Mouse (Mus musculus) heart, embryonic 16.5 days (tissue): ENCODE results near the gene Gaa. TPM values are rescaled to one million over a fixed set of nuclear protein-coding genes. Genes with fewer than 3 reads are reported as not detected.

ENCODE experiments used
- ATAC-seq: fragments of 200-750 bp; cut with Nextera tagmentation; replicated peaks from 2 replicates; pipeline ENCODE4 v1.8.0; 2017; ENCODE audit warnings: moderate number of reproducible peaks; ENCODE audit not compliant: insufficient read depth, low FRiP score; ENCODE audit errors: extremely low read depth
- H3K27ac ChIP-seq: fragments of 300-500 bp; sonication (generic); 2 replicates; pipeline ENCODE4 v1.5.1; 2014; ENCODE audit warnings: mild to moderate bottlenecking, low read length, control low read depth, moderate library complexity
- H3K27me3 ChIP-seq: fragments of 300-500 bp; sonication (generic); 2 replicates; pipeline ENCODE4 v1.6.1; 2014; ENCODE audit warnings: low read length, mixed read lengths; ENCODE audit not compliant: control insufficient read depth, insufficient read depth
- H3K36me3 ChIP-seq: fragments of 300-500 bp; sonication (generic); 2 replicates; pipeline ENCODE4 v1.6.1; 2014; ENCODE audit not compliant: control insufficient read depth, insufficient read depth
- H3K4me1 ChIP-seq: fragments of 300-500 bp; sonication (generic); 2 replicates; pipeline ENCODE4 v1.6.1; 2014; ENCODE audit warnings: low read length, mixed read lengths; ENCODE audit not compliant: control insufficient read depth, insufficient read depth
- H3K4me2 ChIP-seq: fragments of 300-500 bp; sonication (generic); 2 replicates; pipeline ENCODE4 v1.6.1; 2014; ENCODE audit warnings: low read depth, mild to moderate bottlenecking, control low read depth, low read length
- H3K4me3 ChIP-seq: fragments of 300-500 bp; sonication (generic); 2 replicates; pipeline ENCODE4 v1.5.1; 2014; ENCODE audit warnings: mild to moderate bottlenecking, control low read depth, low read length
- H3K9ac ChIP-seq: fragments of 300-500 bp; sonication (generic); 2 replicates; pipeline ENCODE4 v1.6.1; 2014; ENCODE audit warnings: low read length, control low read depth
- H3K9me3 ChIP-seq: fragments of 300-500 bp; sonication (generic); replicated peaks from 2 replicates; pipeline ENCODE4 v1.6.1; 2016; ENCODE audit warnings: low read length; ENCODE audit not compliant: control insufficient read depth
- WGBS: fragments of 180-500 bp; shearing (Covaris S2); extraction: QIAGEN DNeasy Blood & Tissue Kit; methylation state at CpG from one replicate; pipeline ENCODE4 v1.1.7; 2014; 5-methylcytosine and 5-hydroxymethylcytosine counted together
- polyA plus RNA-seq: library from polyadenylated mRNA; unstranded; fragments of >200 nt; fragmentation: Nextera tagmentation; extraction: Ambion mirVana; gene quantifications from 2 replicates; pipeline ENCODE4 v1.2.1, GENCODE M21; 2015

The Gaa gene
- polyA plus RNA-seq, 1 experiment from 2014 or later = 92.3 TPM

DNA sequence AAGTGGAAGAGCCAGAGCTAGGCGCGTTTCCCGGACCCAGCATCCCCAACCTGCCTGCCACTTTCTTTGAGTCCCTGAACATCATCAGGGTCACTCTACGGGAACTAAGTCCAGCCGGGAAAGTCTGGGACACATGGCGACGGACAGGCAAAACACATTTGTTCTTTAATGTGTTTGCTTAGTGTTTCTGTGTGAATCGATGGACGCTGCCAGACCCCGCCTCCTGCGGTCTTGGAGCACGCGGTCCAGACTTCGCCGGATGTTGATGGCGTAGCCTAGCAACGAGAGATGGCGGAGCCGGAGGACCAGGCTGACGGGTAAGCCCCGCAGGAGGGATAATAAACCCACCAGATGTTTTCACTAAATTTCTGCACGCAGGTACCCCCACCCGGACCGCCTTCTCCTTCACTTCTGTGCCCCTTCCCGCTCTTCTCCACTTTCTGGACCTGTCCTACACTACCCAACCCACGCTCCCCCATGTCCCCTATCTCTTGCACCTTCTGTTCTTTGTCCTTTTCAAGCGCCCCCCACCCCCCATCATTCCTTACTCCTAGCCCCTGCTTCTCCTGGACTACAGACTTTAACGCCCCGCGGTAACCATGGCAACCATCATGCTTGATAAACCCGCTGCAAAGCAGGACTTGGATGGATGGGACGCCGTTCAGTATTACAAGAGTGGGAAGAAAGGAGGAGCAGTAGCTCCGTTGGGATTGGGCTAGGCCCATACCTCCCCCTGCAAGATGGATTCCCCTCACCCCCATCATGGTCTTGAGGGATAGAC lies 38.7 kb upstream of the Gaa start:
- 2% methylated on average over 34 of the region's 34 CpGs for WGBS
- peak overlapping the region; percentile 95 for H3K9ac ChIP-seq

DNA sequence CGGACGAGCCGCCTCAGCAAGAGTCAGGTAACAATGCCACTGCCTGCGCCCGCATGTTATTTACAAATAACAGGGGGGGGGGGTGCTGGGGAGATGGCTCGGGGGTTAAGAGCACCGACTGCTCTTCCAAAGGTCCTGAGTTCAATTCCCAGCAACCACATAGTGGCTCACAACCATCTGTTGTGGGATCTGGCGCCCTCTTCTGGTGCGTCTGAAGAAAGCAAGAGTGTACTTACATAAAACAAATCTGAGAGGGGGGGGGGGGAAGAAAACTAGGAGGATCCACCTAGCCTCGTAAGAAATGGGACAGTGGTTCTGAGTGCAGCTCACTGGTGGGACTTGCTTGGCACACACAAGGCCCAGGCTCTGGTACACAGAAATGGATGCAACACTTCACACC lies 32.9 kb upstream of the Gaa start:
- no peaks in the 10 kb centered on the region for H3K36me3 ChIP-seq
- no peak for ATAC-seq
- H3K9ac ChIP-seq = no peak overlapping the region
- no peak overlapping the region for H3K4me2 ChIP-seq
- H3K4me1 ChIP-seq = peaks cover 5% of the 10 kb centered on the region; the same call in 1 of the 2 replicates
- H3K27me3 ChIP-seq = peaks cover 4% of the 10 kb centered on the region; the same call in 1 of the 2 replicates
- H3K4me3 ChIP-seq = no peak overlapping the region
- WGBS = 91% methylated on average over 10 of the region's 10 CpGs
- H3K9me3 ChIP-seq = 0 out of 2 replicates have a peak, but pooled peaks cover 3% of the 10 kb centered on the region
- no peak overlapping the region for H3K27ac ChIP-seq

More for the DNA sequence above, 38.7 kb upstream of the Gaa start:
- no peaks in the 10 kb centered on the region for H3K36me3 ChIP-seq
- H3K4me1 ChIP-seq = peaks cover 17% of the 10 kb centered on the region
- peak overlapping the region; percentile 86 for H3K4me3 ChIP-seq
- peak overlapping the region; percentile 96 for H3K4me2 ChIP-seq
- 0 out of 2 replicates have a peak overlapping the region, but pooled peaks have one; percentile 29 for H3K27ac ChIP-seq
- ATAC-seq = peak; percentile 72
- no peaks in the 10 kb centered on the region for H3K9me3 ChIP-seq
- peaks cover 7% of the 10 kb centered on the region; the same call in 1 of the 2 replicates for H3K27me3 ChIP-seq

DNA sequence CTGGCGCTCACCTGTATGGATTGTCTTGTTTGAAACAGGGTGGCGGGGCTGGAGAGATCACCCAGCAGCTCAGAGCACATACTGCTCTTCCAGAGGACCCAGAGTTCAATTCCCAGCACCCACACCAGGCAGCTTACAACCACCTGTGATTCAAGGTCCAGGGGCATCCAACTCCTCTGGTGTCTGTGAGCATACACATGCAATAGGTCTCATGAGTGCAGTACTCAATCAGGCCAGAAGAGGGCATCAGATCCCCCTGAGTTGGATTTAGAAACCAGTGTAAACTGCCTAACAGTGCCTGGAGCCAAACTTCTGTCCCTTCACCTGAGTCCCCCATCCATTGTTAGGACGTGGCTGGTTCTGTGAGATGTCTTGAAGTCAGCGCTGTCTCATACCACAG lies 32.1 kb upstream of the Gaa start:
- H3K4me1 ChIP-seq = peaks cover 5% of the 10 kb centered on the region; the same call in 1 of the 2 replicates
- 0 out of 2 replicates have a peak, but pooled peaks cover 3% of the 10 kb centered on the region for H3K9me3 ChIP-seq
- H3K4me2 ChIP-seq = no peak overlapping the region
- H3K36me3 ChIP-seq = no peaks in the 10 kb centered on the region
- no peak overlapping the region for H3K27ac ChIP-seq
- H3K9ac ChIP-seq = no peak overlapping the region
- H3K27me3 ChIP-seq = no peaks in the 10 kb centered on the region
- no peak overlapping the region for H3K4me3 ChIP-seq
- WGBS = 88% methylated on average over 4 of the region's 4 CpGs
- no peak for ATAC-seq

DNA sequence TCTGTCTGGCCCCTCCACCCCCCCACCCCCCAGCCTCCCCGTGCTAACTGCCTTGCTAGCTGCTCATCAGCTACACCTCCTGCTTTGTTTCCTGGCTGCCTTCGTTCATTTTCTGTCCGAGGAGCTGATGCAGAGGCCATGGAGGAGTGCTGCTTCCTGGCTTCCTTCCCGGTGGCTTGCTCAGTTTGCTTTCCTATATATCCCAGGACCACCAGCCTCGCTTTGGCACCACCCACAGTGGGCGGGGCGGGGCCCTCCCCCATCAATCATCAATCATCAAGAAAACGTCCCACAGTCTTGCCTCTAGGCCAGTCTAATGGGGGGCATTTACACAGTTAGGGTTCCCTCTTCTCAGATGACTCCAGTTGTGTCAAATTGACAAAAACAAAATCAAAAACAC lies 31.3 kb upstream of the Gaa start:
- Histone ChIP-seq H3K4me3 (no peak overlapping the region), H3K36me3 (no peaks in the 10 kb centered on the region), H3K4me1 (peaks cover 5% of the 10 kb centered on the region; the same call in 1 of the 2 replicates), H3K27me3 (no peaks in the 10 kb centered on the region), H3K4me2 (no peak overlapping the region), H3K9me3 (0 out of 2 replicates have a peak, but pooled peaks cover 3% of the 10 kb centered on the region), H3K27ac (no peak overlapping the region), H3K9ac (no peak overlapping the region)
- WGBS = 21% methylated on average over 8 of the region's 8 CpGs
- no peak for ATAC-seq

DNA sequence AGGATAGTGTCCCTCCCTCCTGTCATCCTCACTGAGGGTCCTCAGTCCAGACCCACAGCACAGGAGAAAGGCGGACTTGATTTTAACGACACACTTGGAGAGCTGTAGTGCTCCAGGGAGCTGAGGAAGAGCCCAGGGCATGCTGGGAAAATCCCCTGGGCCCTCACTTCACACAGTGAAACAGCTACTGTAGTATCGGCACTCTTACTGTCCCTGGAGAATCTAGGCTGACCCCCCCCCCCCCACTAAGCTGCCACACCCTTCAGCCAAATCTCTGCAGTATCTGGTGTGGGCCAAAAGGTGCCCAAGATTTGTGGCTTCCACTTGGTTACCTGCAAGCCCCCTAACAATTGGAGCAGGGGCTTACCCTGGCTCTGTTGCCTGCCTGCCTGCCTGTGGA lies 30.7 kb upstream of the Gaa start:
- no peak overlapping the region for H3K4me3 ChIP-seq
- H3K9ac ChIP-seq = no peak overlapping the region
- H3K27ac ChIP-seq = no peak overlapping the region
- no peaks in the 10 kb centered on the region for H3K36me3 ChIP-seq
- WGBS = 40% methylated on average over 3 of the region's 3 CpGs
- no peak for ATAC-seq
- 0 out of 2 replicates have a peak, but pooled peaks cover 3% of the 10 kb centered on the region for H3K9me3 ChIP-seq
- H3K4me1 ChIP-seq = peaks cover 5% of the 10 kb centered on the region; the same call in 1 of the 2 replicates
- H3K4me2 ChIP-seq = no peak overlapping the region
- H3K27me3 ChIP-seq = no peaks in the 10 kb centered on the region

DNA sequence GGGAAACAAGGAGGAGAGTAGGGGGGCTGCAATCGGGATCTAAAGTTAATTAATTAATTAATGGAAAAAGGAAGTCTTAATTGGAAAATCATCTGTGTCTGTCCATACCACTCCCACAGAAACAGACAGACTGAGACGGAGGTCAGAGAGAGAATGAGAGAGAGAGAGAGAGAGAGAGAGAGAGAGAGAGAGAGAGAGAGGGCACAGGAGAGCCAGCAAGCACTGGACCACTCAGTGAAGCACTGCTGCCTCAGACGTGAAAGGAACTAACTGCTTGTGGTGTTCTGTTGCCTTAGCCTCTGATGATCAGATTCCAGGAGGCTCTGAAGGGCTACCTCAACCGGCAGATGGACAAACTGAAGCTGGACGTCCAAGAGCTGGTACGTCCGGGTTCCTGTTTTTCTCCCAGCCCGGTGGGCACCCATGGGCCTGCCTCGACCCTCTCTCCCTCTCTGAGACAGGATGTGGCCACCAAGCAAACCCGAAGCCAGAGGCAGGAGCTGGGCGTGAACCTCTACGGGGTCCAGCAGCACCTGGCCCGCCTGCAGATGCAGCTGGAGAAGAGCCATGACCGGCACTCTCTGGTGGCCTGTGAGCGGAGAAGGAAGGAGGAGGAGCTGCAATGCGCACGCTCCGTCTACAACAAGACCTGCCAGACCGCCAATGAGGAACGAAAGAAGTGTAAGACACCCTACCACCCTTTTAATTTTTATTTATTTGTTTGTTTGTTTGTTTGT lies 30.0 kb upstream of the Gaa start:
- no peaks in the 10 kb centered on the region for H3K36me3 ChIP-seq
- ATAC-seq = peak; percentile 69
- 22% methylated on average over 20 of the region's 20 CpGs for WGBS
- no peaks in the 10 kb centered on the region for H3K27me3 ChIP-seq
- H3K27ac ChIP-seq = 0 out of 2 replicates have a peak overlapping the region, but pooled peaks have one; percentile 28
- peak overlapping the region; percentile 47 for H3K4me3 ChIP-seq
- peaks cover 5% of the 10 kb centered on the region; the same call in 1 of the 2 replicates for H3K4me1 ChIP-seq
- H3K9ac ChIP-seq = peak overlapping the region; percentile 60
- H3K9me3 ChIP-seq = 0 out of 2 replicates have a peak, but pooled peaks cover 3% of the 10 kb centered on the region
- H3K4me2 ChIP-seq = peak overlapping the region; percentile 73

DNA sequence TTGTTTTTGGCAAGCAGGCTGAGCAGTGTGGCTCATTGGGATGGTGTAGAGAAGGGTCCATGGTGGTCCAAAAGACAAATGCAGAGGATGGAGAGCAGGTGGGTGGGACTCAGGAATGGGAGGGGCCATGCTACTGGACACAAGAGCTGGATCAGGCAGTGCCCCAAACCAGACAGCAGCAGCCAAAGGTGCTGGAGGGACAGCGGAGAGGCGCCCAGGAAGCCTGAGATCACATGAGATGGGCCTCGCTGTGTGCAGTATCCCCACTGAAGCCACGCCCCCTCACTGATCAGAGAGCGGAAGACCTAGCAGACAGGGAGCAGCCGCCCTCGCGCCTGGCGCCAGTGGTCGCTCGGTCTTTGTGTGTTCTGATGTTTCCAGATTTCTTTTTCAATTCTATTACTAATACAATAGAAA lies 29.4 kb upstream of the Gaa start:
- peak; percentile 76 for ATAC-seq
- Histone ChIP-seq H3K9me3 (0 out of 2 replicates have a peak, but pooled peaks cover 3% of the 10 kb centered on the region), H3K36me3 (no peaks in the 10 kb centered on the region), H3K4me3 (peak overlapping the region; percentile 47), H3K27ac (no peak overlapping the region), H3K27me3 (no peaks in the 10 kb centered on the region), H3K4me2 (peak overlapping the region; percentile 73), H3K9ac (peak overlapping the region; percentile 60), H3K4me1 (peaks cover 5% of the 10 kb centered on the region; the same call in 1 of the 2 replicates)
- WGBS = 12% methylated on average over 11 of the region's 11 CpGs

DNA sequence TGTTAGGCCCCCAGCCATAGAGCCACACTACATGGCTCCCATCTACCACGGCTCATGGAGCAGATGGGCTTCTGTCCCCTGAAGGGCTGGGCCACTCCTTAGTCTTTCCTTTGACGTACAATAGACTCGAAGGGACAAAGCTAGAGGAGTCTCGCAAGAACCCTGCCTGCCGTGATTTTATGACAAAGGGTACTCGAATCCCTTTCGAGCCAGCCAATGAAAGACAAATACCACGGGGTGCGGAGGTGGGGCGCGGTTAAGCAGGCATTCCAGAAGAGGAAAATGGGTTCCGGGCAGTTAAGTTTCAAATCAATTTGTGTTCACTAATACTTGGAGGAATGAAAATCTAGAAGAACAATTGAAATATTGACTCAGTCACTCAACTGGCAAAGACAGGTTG lies 28.2 kb upstream of the Gaa start:
- no peak for ATAC-seq
- Histone ChIP-seq H3K9ac (no peak overlapping the region), H3K27me3 (no peaks in the 10 kb centered on the region), H3K36me3 (no peaks in the 10 kb centered on the region), H3K4me3 (no peak overlapping the region), H3K27ac (no peak overlapping the region), H3K4me1 (peaks cover 5% of the 10 kb centered on the region; the same call in 1 of the 2 replicates), H3K4me2 (no peak overlapping the region), H3K9me3 (0 out of 2 replicates have a peak, but pooled peaks cover 3% of the 10 kb centered on the region)
- 92% methylated on average over 12 of the region's 12 CpGs for WGBS
